Mouse (Mus musculus): ENCODE results near the gene Hk2. TPM values are rescaled to one million over a fixed set of nuclear protein-coding genes. Genes with fewer than 3 reads are reported as not detected.

The Hk2 gene
- polyA plus RNA-seq (2015; fragmentation: Nextera tagmentation; extraction: Ambion mirVana): 6.1 and 6.6 TPM in 2 replicates

DNA sequence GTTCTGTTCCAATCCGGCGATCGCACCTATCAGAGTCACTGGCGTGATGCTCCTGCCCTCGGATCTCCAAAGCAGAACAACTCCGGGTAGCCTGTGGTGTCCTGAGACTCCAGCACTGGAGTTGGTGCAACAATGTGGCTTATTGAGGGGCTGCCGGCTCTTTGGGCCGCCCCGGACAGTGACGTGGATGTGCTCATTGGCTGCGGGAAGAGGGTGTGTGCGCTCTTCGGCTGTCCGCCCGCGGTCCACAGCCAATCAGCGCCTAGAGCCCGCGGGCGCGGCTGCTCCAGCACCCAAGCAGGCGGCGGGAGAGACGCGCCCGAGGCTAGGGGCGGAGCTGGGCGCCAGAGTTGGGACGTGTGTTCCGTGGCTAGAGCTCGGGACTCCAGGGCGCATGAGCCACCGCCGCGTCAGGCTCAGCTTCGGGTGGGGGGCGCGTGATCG is at the start of gene Hk2:
TSS of gene Hk2 (minus strand) at position 134 of the 444 bp plus-strand sequence.
- H3K36me3 ChIP-seq: no peaks in the 10 kb centered on the region
- peak within 1 kb of the TSS; percentile 49 for H3K4me3 ChIP-seq (replicated peaks)
- peak within 1 kb of the TSS; percentile 68 for H3K9ac ChIP-seq (replicated peaks)
- peak within 1 kb of the TSS; percentile 6; the same call in 1 of the 2 replicates for H3K27ac ChIP-seq
- H3K4me1 ChIP-seq (replicated peaks): peaks cover 25% of the 10 kb centered on the region
- under 1% methylated on average over 39 of the region's 39 CpGs for WGBS
- H3K9me3 ChIP-seq: no peaks in the 10 kb centered on the region
- H3K4me2 ChIP-seq (replicated peaks): peak within 1 kb of the TSS; percentile 99
- peaks cover 15% of the 10 kb centered on the region for H3K27me3 ChIP-seq
- ATAC-seq: peak; percentile 97

DNA sequence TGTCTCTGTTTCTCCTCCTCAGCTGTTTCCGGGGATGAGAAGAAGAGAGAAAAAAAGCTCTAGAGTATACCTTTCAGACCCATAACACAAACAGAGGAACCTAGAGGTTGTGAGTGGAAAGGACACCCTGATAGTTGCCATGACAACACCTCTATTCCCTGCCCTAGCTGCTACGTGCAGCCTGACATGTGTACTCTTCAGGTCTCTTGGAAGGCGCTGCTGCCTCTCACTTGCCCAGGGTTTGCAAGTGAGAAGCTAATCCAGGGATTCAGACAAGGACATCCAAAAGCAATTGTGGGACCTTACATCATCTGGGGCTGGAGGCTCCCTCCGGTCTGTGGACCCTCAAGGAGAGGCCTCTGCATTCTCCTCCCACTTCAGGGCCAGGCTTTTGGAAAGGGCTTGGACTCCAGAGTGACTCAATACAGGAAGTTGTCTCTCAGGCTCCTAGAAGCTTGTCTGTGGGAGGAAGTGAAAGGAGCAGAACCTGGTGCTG is 47.6 kb upstream of the Hk2 start:
- Histone ChIP-seq H3K36me3 (no peaks in the 10 kb centered on the region), H3K4me2 (replicated peaks) (no peak overlapping the region), H3K4me3 (replicated peaks) (no peak overlapping the region), H3K27ac (no peak overlapping the region), H3K27me3 (no peaks in the 10 kb centered on the region), H3K9ac (replicated peaks) (no peak overlapping the region), H3K9me3 (no peaks in the 10 kb centered on the region; the same call in 1 of the 2 replicates), H3K4me1 (replicated peaks) (no peaks in the 10 kb centered on the region)
- no peak for ATAC-seq
- 54% methylated on average over 4 of the region's 4 CpGs for WGBS

DNA sequence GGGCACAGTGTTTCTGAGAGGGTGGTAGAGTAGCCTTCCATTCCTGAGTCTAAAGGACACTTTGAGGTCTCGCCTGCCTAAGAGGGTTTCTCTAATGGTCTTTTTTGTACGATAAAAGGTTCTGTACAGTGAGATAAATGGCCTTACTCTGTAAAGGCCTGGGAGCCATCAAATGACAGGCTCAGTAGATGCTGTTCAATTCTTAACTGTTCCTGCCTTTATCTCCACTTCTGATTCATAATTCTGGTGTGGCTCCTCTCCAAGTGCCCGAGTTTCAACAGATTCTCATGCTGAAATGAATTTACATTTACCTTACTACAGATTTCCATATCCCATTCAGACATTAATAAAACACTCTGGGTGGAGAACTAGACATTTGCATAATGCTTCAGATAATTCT is 46.5 kb upstream of the Hk2 start:
- Histone ChIP-seq H3K36me3 (no peaks in the 10 kb centered on the region), H3K27ac (no peak overlapping the region), H3K4me3 (replicated peaks) (no peak overlapping the region), H3K9ac (replicated peaks) (no peak overlapping the region), H3K4me1 (replicated peaks) (no peaks in the 10 kb centered on the region), H3K27me3 (no peaks in the 10 kb centered on the region), H3K9me3 (no peaks in the 10 kb centered on the region; the same call in 1 of the 2 replicates), H3K4me2 (replicated peaks) (no peak overlapping the region)
- no peak for ATAC-seq
- 78% methylated on average over 3 of the region's 3 CpGs for WGBS

DNA sequence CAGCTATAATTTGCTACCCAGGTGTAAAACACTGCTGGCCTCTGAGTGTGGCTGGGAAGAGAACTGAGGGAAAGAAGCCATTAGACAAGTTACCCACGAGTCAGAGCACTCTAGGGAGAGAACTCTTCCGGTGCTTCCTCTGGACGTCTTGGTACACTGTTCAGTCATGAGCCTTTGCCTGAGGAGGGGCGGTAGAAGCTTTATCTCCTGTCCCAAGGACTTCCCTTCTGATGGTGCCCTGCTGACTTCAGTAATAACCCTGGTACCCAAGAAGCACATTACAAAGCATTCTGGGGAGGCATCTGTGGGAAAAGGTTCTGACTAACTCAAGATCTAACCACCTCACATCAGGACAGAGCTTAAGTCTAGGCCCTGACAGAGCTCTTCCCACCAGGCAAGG is 40.6 kb upstream of the Hk2 start:
- Histone ChIP-seq H3K9me3 (no peaks in the 10 kb centered on the region), H3K4me2 (replicated peaks) (no peak overlapping the region), H3K27ac (no peak overlapping the region), H3K27me3 (no peaks in the 10 kb centered on the region), H3K9ac (replicated peaks) (no peak overlapping the region), H3K36me3 (no peaks in the 10 kb centered on the region), H3K4me1 (replicated peaks) (no peaks in the 10 kb centered on the region), H3K4me3 (replicated peaks) (no peak overlapping the region)
- ATAC-seq: no peak
- WGBS: 78% methylated on average over 4 of the region's 4 CpGs

- Histone ChIP-seq H3K27me3 (no peaks in the 10 kb centered on the region), H3K4me2 (replicated peaks) (no peak overlapping the region), H3K4me3 (replicated peaks) (no peak overlapping the region), H3K9ac (replicated peaks) (no peak overlapping the region), H3K36me3 (no peaks in the 10 kb centered on the region), H3K27ac (no peak overlapping the region), H3K4me1 (replicated peaks) (no peaks in the 10 kb centered on the region), H3K9me3 (no peaks in the 10 kb centered on the region)
- WGBS: 74% methylated on average over 7 of the region's 7 CpGs
- no peak for ATAC-seq
Measured at GRCm38 (mm10) chr6:82807984-82808700, 33.9 kb upstream of the Hk2 start.

DNA sequence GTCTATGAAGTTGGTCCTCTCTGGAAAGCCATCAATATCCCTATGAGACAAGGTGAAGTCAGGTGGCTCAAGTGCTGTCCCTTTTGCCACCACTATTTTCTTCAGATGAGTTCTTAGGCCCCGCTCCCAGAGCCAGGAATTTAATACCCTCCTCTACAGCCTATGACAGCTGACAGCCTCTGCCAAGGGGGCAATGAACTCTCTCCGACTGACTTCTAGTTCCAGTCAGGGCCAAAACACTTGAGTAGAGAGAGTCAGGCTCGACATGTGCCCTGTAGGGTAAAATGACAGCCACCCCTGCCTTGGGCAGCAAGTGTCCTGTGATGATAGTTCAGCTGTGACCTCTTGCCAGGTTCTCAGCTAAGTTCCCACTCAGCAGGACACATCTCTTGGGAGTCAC is 32.7 kb upstream of the Hk2 start:
- 76% methylated on average over 3 of the region's 3 CpGs for WGBS
- no peaks in the 10 kb centered on the region for H3K27me3 ChIP-seq
- H3K4me1 ChIP-seq (replicated peaks): no peaks in the 10 kb centered on the region
- no peak for ATAC-seq
- H3K4me3 ChIP-seq (replicated peaks): no peak overlapping the region
- H3K36me3 ChIP-seq: no peaks in the 10 kb centered on the region
- H3K27ac ChIP-seq: no peak overlapping the region
- H3K9me3 ChIP-seq: no peaks in the 10 kb centered on the region
- H3K9ac ChIP-seq (replicated peaks): no peak overlapping the region
- H3K4me2 ChIP-seq (replicated peaks): no peak overlapping the region

DNA sequence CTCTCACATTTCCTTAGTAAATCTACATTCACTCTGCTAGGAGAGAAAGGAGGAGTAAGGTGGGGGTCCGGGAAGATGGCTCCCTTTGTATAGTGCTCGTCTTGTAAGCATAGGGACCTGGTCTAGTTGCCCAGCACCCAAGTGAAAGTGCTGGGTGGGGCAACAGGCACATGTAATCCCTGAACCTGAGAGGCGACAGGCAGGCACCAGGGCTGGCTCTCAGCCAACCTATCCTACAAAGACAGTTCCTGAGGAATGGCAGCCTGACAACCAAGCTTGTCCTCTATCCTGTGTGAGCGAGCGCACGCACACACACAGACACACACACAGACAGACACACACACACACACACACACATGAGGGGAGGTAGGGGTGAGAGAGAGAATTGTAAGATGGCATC is 32.2 kb upstream of the Hk2 start:
- no peaks in the 10 kb centered on the region for H3K27me3 ChIP-seq
- H3K4me1 ChIP-seq (replicated peaks): no peaks in the 10 kb centered on the region
- no peak overlapping the region for H3K27ac ChIP-seq
- H3K36me3 ChIP-seq: no peaks in the 10 kb centered on the region
- H3K9me3 ChIP-seq: no peaks in the 10 kb centered on the region
- ATAC-seq: no peak
- H3K9ac ChIP-seq (replicated peaks): no peak overlapping the region
- no peak overlapping the region for H3K4me2 ChIP-seq (replicated peaks)
- no peak overlapping the region for H3K4me3 ChIP-seq (replicated peaks)
- WGBS: 76% methylated on average over 6 of the region's 6 CpGs

GRCm38 (mm10) chr6:82805894-82806293 is 31.6 kb upstream of the Hk2 start:
- Histone ChIP-seq H3K9ac (replicated peaks) (no peak overlapping the region), H3K4me2 (replicated peaks) (no peak overlapping the region), H3K9me3 (no peaks in the 10 kb centered on the region), H3K27ac (no peak overlapping the region), H3K4me3 (replicated peaks) (no peak overlapping the region), H3K27me3 (no peaks in the 10 kb centered on the region), H3K36me3 (no peaks in the 10 kb centered on the region), H3K4me1 (replicated peaks) (no peaks in the 10 kb centered on the region)
- 82% methylated on average over 3 of the region's 3 CpGs for WGBS
- no peak for ATAC-seq

GRCm38 (mm10) chr6:82804984-82805383 is 30.7 kb upstream of the Hk2 start:
- no peak overlapping the region for H3K4me3 ChIP-seq (replicated peaks)
- ATAC-seq: no peak
- no peaks in the 10 kb centered on the region for H3K36me3 ChIP-seq
- H3K27ac ChIP-seq: no peak overlapping the region
- H3K4me2 ChIP-seq (replicated peaks): no peak overlapping the region
- no peaks in the 10 kb centered on the region for H3K4me1 ChIP-seq (replicated peaks)
- H3K9ac ChIP-seq (replicated peaks): no peak overlapping the region
- no peaks in the 10 kb centered on the region for H3K9me3 ChIP-seq
- 83% methylated on average over 3 of the region's 3 CpGs for WGBS
- H3K27me3 ChIP-seq: no peaks in the 10 kb centered on the region

DNA sequence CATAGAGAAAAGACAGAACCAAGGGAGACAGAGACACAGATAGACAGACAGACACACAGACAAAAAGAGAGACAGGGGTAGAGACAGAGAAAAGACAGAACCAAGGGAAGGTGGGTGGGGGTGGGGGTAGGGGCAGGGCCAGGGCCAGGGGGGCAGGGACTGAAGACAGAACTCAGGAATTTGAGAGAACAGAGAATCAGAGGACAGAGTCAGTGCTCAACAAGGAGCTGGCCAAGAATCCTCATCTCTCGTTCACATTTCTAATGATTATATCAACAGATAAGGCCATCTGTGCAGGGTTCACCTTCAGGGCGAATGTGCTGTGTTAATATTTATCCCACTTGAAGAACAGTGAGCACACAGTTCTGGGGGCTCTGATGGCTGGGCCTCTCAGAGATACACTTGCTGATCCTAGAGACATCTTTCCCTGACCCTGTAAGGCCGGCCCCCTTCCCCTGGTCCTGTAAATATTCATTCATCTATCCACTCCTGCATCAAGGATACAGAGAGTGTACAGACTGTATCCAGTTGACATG is 24.0 kb upstream of the Hk2 start:
- no peak for ATAC-seq
- H3K27me3 ChIP-seq: no peaks in the 10 kb centered on the region
- H3K4me3 ChIP-seq (replicated peaks): no peak overlapping the region
- no peak overlapping the region for H3K4me2 ChIP-seq (replicated peaks)
- H3K36me3 ChIP-seq: no peaks in the 10 kb centered on the region
- 66% methylated on average over 3 of the region's 3 CpGs for WGBS
- H3K9me3 ChIP-seq: no peaks in the 10 kb centered on the region
- H3K4me1 ChIP-seq (replicated peaks): no peaks in the 10 kb centered on the region
- no peak overlapping the region for H3K27ac ChIP-seq
- H3K9ac ChIP-seq (replicated peaks): no peak overlapping the region

GRCm38 (mm10) chr6:82797300-82797839 is 23.1 kb upstream of the Hk2 start:
- Histone ChIP-seq H3K36me3 (no peaks in the 10 kb centered on the region), H3K9me3 (no peaks in the 10 kb centered on the region), H3K27me3 (no peaks in the 10 kb centered on the region), H3K4me3 (replicated peaks) (no peak overlapping the region), H3K27ac (no peak overlapping the region), H3K4me2 (replicated peaks) (no peak overlapping the region), H3K4me1 (replicated peaks) (no peaks in the 10 kb centered on the region), H3K9ac (replicated peaks) (no peak overlapping the region)
- no peak for ATAC-seq
- 73% methylated on average over 5 of the region's 5 CpGs for WGBS

DNA sequence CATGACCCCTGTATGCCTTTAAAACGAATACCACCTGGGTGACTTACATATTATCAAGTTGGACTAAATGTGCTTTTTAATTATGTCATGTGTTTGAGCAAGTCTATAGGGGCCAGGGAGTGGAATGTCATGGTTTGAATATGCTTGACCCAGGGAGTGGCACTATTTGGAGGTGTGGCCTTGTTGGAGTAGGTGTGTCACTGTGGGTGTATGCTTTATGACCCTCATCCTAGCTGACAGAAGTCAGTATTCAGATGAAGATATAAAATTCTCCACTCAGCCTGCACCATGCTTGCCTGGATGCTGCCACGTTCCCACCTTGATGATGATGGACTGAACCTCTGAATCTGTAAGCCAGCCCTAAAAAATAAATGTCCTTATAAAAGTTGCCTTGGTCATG is 16.6 kb upstream of the Hk2 start:
- no peak overlapping the region for H3K4me3 ChIP-seq (replicated peaks)
- H3K36me3 ChIP-seq: no peaks in the 10 kb centered on the region
- no peak overlapping the region for H3K27ac ChIP-seq
- no peaks in the 10 kb centered on the region for H3K4me1 ChIP-seq (replicated peaks)
- H3K9ac ChIP-seq (replicated peaks): no peak overlapping the region
- H3K27me3 ChIP-seq: no peaks in the 10 kb centered on the region
- no peak for ATAC-seq
- 88% methylated on average over 2 of the region's 2 CpGs for WGBS
- H3K4me2 ChIP-seq (replicated peaks): no peak overlapping the region
- no peaks in the 10 kb centered on the region for H3K9me3 ChIP-seq
